Mouse (Mus musculus) limb, embryonic 14.5 days (tissue): ENCODE measurements around the gene Adamtsl4. TPM values are rescaled to one million over a fixed set of nuclear protein-coding genes. Genes with fewer than 3 reads are reported as not detected.
A peak's percentile ranks its signal among the peaks of the same experiment; 100 is the strongest.

ENCODE experiments used
- ATAC-seq: fragments of 200-750 bp; cut with Nextera tagmentation; 2 replicates; pipeline ENCODE4 v1.8.0; 2017; ENCODE audit warnings: low read depth, moderate number of reproducible peaks, moderate TSS enrichment; ENCODE audit not compliant: low FRiP score
- DNase-seq: peaks from one replicate; pipeline ENCODE4 v3.0.0-alpha.2; 2015; ENCODE audit warnings: low spot score
- H3K27ac ChIP-seq: fragments of 300-500 bp; sonication (generic); replicated peaks from 2 replicates; pipeline ENCODE4 v1.5.1; 2014; ENCODE audit warnings: low read depth, mild to moderate bottlenecking, low read length, moderate library complexity, mixed read lengths
- H3K27me3 ChIP-seq: fragments of 300-500 bp; sonication (generic); 2 replicates; pipeline ENCODE4 v1.6.1; 2014; ENCODE audit warnings: low read length, mixed read lengths; ENCODE audit not compliant: control insufficient read depth, insufficient read depth
- H3K36me3 ChIP-seq: fragments of 300-500 bp; sonication (generic); 2 replicates; pipeline ENCODE4 v1.6.1; 2014; ENCODE audit warnings: mild to moderate bottlenecking, low read length, moderate library complexity, mixed read lengths; ENCODE audit not compliant: control insufficient read depth, insufficient read depth
- H3K4me1 ChIP-seq: fragments of 300-500 bp; sonication (generic); 2 replicates; pipeline ENCODE4 v1.6.1; 2014; ENCODE audit warnings: antibody characterized with exemption, low read length, mixed read lengths; ENCODE audit not compliant: control insufficient read depth, insufficient read depth
- H3K4me2 ChIP-seq: fragments of 300-500 bp; sonication (generic); replicated peaks from 2 replicates; pipeline ENCODE4 v1.6.1; 2014; ENCODE audit warnings: low read depth, mild to moderate bottlenecking, low read length, moderate library complexity; ENCODE audit not compliant: severe bottlenecking
- H3K4me3 ChIP-seq: fragments of 300-500 bp; sonication (generic); replicated peaks from 2 replicates; pipeline ENCODE4 v1.5.1; 2014; ENCODE audit warnings: low read length
- H3K9ac ChIP-seq: fragments of 300-500 bp; sonication (generic); 2 replicates; pipeline ENCODE4 v1.6.1; 2014; ENCODE audit warnings: mild to moderate bottlenecking, low read depth, low read length, moderate library complexity; ENCODE audit not compliant: severe bottlenecking
- H3K9me3 ChIP-seq: fragments of 300-500 bp; sonication (generic); 2 replicates; pipeline ENCODE4 v1.6.1; 2016; ENCODE audit warnings: low read length; ENCODE audit not compliant: control insufficient read depth
- POLR2A ChIP-seq: fragments of 200-500 bp; IDR thresholded peaks from 2 replicates; pipeline ENCODE4 v1.8.0; 2012; ENCODE audit warnings: inconsistent platforms, mild to moderate bottlenecking, moderate library complexity, borderline replicate concordance; ENCODE audit not compliant: insufficient read depth, insufficient read length; ENCODE audit errors: extremely low read depth
- WGBS: fragments of 180-500 bp; shearing (Covaris S2); extraction: QIAGEN DNeasy Blood & Tissue Kit; methylation state at CpG from one replicate; pipeline ENCODE4 v1.1.7; 2014; 5-methylcytosine and 5-hydroxymethylcytosine counted together
- polyA plus RNA-seq, 2 experiments: library from polyadenylated mRNA; depleted of rRNA in 1 of 2; stranded (reverse) in 1 of 2; unstranded in 1 of 2; fragments of >200 nt; fragmentation: Nextera tagmentation in 1 of 2; extraction: Ambion mirVana in 1 of 2; gene quantifications; 2 replicates each; pipeline versions ENCODE4 v1.2.1 to v1.2.3; 2012 to 2014

The Adamtsl4 gene
- polyA plus RNA-seq, 2 experiments = 2.8 to 3.3 TPM

DNA sequence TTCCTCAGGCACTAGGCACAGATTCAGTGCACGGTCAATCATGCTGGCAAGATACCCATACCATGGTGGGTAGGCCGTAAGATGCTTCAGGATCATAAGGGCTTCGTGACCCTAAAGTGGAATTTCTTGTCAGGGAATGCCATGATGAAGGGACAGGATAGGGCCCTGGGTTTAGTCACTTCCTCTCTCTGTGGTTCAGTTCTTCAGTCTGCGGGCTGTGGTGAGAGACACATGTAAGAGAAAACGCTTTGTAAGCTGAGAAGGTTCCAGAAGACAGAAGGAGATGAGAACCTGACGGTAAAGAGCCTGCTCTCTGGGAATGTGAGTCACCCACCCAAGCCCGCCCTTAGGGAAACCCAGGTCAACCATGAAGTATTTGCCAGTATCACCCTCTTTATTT is 19.8 kb upstream of the Adamtsl4 start:
- H3K4me1 ChIP-seq = no peaks in the 10 kb centered on the region
- no peaks in the 10 kb centered on the region for H3K9me3 ChIP-seq
- 70% methylated on average over 7 of the region's 7 CpGs for WGBS
- H3K4me3 ChIP-seq = no peak overlapping the region
- no peak for DNase-seq
- no peaks in the 10 kb centered on the region for H3K27me3 ChIP-seq
- ATAC-seq = no peak
- no peak overlapping the region for H3K27ac ChIP-seq
- H3K4me2 ChIP-seq = no peak overlapping the region
- TF ChIP-seq POLR2A = no peak
- H3K36me3 ChIP-seq = no peaks in the 10 kb centered on the region
- no peak overlapping the region for H3K9ac ChIP-seq

DNA sequence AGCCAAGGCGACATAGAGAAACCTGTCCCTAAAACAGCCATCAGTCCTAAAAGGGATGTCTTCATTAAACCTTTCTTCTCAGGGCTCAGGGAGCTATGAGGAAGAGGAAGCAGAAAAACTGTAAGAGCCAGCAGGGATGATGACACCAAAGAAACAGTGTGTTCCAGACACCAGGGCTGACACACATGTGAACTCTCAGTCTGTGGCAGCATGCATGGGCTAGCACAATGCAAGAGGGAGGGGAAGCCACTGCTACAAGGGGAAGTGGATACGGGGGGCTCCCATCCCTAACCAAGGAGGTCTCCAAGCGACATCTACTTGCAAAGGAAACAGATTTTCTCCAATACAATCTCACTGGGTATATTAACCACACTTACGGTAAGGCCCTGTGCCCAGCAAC is 18.6 kb upstream of the Adamtsl4 start:
- no peak overlapping the region for H3K9ac ChIP-seq
- ATAC-seq (no peak), DNase-seq (no peak)
- 81% methylated on average over 4 of the region's 4 CpGs for WGBS
- no peak overlapping the region for H3K4me2 ChIP-seq
- H3K4me1 ChIP-seq = peaks cover 7% of the 10 kb centered on the region
- H3K27me3 ChIP-seq = no peaks in the 10 kb centered on the region
- no peak overlapping the region for H3K27ac ChIP-seq
- H3K9me3 ChIP-seq = no peaks in the 10 kb centered on the region
- no peaks in the 10 kb centered on the region for H3K36me3 ChIP-seq
- no peak for TF ChIP-seq POLR2A
- no peak overlapping the region for H3K4me3 ChIP-seq

DNA sequence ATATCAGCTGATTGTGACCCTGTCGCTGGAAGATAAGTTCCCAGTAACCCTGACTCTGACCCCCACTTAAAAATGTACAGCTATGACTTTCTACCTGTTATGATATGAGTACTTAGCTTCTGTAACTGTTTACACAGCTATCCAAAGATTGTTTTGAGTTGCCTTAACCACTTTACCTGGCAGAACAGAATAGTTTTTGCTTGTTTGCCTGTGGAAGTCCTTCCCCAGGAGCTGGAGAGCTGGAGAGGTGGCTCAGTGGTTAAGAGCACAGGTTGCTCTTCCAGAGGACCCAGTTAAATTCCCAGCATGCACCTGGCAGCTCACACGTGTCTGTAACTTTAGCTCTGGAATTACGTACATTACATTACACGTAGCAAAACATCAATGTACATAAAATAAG is 16.9 kb upstream of the Adamtsl4 start:
- no peak overlapping the region for H3K4me2 ChIP-seq
- H3K27me3 ChIP-seq = no peaks in the 10 kb centered on the region
- peaks cover 9% of the 10 kb centered on the region for H3K4me1 ChIP-seq
- H3K27ac ChIP-seq = no peak overlapping the region
- 83% methylated on average over 4 of the region's 4 CpGs for WGBS
- H3K9ac ChIP-seq = no peak overlapping the region
- no peak overlapping the region for H3K4me3 ChIP-seq
- H3K36me3 ChIP-seq = no peaks in the 10 kb centered on the region
- no peak for TF ChIP-seq POLR2A
- DNase-seq (no peak), ATAC-seq (no peak)
- no peaks in the 10 kb centered on the region for H3K9me3 ChIP-seq

DNA sequence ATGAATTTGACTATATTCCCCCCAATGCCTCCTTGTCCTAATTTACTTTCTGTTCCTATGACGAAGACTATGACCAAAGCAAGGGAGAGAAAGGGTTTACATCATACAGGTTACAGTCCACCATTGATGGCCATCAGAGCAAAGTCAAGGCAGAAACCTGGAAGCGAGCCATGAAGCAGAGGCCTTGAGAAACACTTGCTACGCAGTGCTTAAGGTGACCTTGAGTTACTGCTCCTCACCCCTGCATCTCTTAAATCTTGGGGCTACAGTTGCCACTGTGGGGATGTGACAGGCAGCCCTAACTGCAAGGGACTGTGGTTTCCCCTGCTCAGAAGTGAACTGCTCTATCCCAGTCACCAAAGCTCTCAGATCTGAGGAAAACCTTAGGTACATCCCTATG is 15.6 kb upstream of the Adamtsl4 start:
- H3K4me1 ChIP-seq = peaks cover 9% of the 10 kb centered on the region
- ATAC-seq = no peak
- H3K4me3 ChIP-seq = no peak overlapping the region
- no peak overlapping the region for H3K27ac ChIP-seq
- TF ChIP-seq POLR2A = no peak
- H3K36me3 ChIP-seq = no peaks in the 10 kb centered on the region
- no peak overlapping the region for H3K4me2 ChIP-seq
- no peak overlapping the region for H3K9ac ChIP-seq
- no peaks in the 10 kb centered on the region for H3K27me3 ChIP-seq
- 93% methylated on average over 3 of the region's 3 CpGs for WGBS
- H3K9me3 ChIP-seq = no peaks in the 10 kb centered on the region
- DNase-seq = no peak

DNA sequence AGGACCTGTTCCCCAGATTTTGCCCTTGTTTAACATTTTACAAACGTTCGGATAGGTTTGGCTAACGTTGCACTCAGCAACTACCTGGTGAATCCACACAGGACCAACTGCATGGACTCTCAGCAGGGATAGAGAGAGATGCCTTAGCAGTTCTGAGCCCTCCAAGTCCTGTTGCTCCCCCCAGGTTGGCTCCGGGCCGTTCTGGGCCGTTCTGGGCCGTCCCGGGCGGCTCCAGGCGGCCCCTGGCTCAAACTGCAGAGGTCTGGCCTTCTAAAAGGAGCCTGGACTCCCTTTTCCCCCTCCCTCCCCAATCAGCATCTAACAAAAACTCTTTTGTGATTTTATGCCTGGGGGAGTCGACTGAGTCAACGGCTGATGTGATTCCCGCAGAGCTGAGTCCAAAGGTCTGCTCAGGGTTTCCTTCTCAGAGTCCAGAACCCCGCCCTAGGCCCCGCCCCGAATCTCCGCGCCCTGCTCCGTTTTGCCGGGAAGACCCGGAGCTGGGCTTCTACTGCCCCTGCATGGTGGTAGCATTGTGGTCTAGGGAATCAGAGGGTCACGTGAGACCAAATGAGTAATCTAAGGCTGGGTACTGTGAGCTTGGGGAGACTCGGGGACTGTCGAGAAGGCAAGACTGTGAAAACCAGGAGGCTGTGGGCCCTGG is 14.3 kb upstream of the Adamtsl4 start:
- no peaks in the 10 kb centered on the region for H3K27me3 ChIP-seq
- ATAC-seq (peak; percentile 89), DNase-seq (peak; percentile 73)
- H3K4me2 ChIP-seq = peak overlapping the region; percentile 65
- H3K27ac ChIP-seq = peak overlapping the region; percentile 72
- WGBS = 7% methylated on average over 24 of the region's 24 CpGs
- no peaks in the 10 kb centered on the region for H3K36me3 ChIP-seq
- H3K9ac ChIP-seq = peak overlapping the region; percentile 55
- H3K4me1 ChIP-seq = peaks cover 9% of the 10 kb centered on the region
- H3K4me3 ChIP-seq = peak overlapping the region; percentile 33
- no peak for TF ChIP-seq POLR2A
- no peaks in the 10 kb centered on the region for H3K9me3 ChIP-seq
